Comparison of ENCODE assay signal across 28 mouse cellular contexts in genomic region chr8:26967581-26967980, GRCm38 (mm10). TPM values are rescaled to one million over a fixed set of nuclear protein-coding genes. Genes with fewer than 3 reads are reported as not detected.
A peak's percentile ranks its signal among the peaks of the same experiment; 100 is the strongest.
DNase-seq lines count a peak whose midpoint lies in the region; ATAC-seq lines count a peak whose summit lies in the region.
"Had no signal": no experiment of that assay in that cellular context is flagged by ENCODE, and none has a peak within 500 bp of the region (broad histone marks: within the 10 kb centered on the region; RNA-seq: fewer than 3 reads in every experiment).

No protein-coding gene starts in this region.

- DNase-seq in neural tube, embryonic 11.5 days (ENCODE audit: low spot score), result peak; percentile 2
- no peak for DNase-seq in neural tube, embryonic 10.5 days (ENCODE audit: extremely low spot score, low spot score)
- DNase-seq in limb, embryonic 10.5 days (ENCODE audit: low spot score), result peak; percentile 23
- DNase-seq in kidney, postnatal 4 days, result no peak
- no peak for DNase-seq in thymus, postnatal 4 days
- DNase-seq: adrenal gland, adult 8-10 months; cerebellum, adult 8-10 months; cerebellum, postnatal 36 days; embryo, embryonic 11 days; gastrocnemius, adult 2 months; gastrocnemius, postnatal 36 days; kidney, adult 11 months; kidney, postnatal 25 days; lung, embryonic 14.5 days; lung, postnatal 14 days; right cerebral cortex, postnatal 25 days had no signal

- ATAC-seq in neural tube, embryonic 11.5 days (ENCODE audit: insufficient read depth, low FRiP score, low TSS enrichment), result no peak
- ATAC-seq in liver, embryonic 16.5 days (ENCODE audit: low read depth), result peak; percentile 64
- no peak for ATAC-seq in midbrain, embryonic 15.5 days (replicated peaks)
- ATAC-seq: CD4-positive, CD25-positive, alpha-beta regulatory T cell, adult 4 months; forebrain, embryonic 15.5 days; hindbrain, postnatal 0 days had no signal

- H3K36me3 ChIP-seq in neural tube, embryonic 11.5 days (ENCODE audit: control insufficient read depth, insufficient read depth, low read length), result no peaks in the 10 kb centered on the region
- no peaks in the 10 kb centered on the region for H3K36me3 ChIP-seq in limb, embryonic 10.5 days
- H3K36me3 ChIP-seq in liver, embryonic 16.5 days (ENCODE audit: control insufficient read depth, insufficient read depth), result no peaks in the 10 kb centered on the region
- H3K36me3 ChIP-seq in midbrain, embryonic 15.5 days (replicated peaks), result no peaks in the 10 kb centered on the region
- H3K36me3 ChIP-seq: embryonic facial prominence, embryonic 12.5 days; forebrain, embryonic 15.5 days; heart, embryonic 10.5 days; heart, embryonic 15.5 days; midbrain, embryonic 12.5 days; neural tube, embryonic 15.5 days; stomach, embryonic 15.5 days had no signal

- H3K27me3 ChIP-seq in neural tube, embryonic 11.5 days (ENCODE audit: control insufficient read depth, insufficient read depth, low read length), result peaks cover 39% of the 10 kb centered on the region
- H3K27me3 ChIP-seq in limb, embryonic 10.5 days (ENCODE audit: low read depth, poor library complexity, severe bottlenecking), result peaks cover 97% of the 10 kb centered on the region
- no peaks in the 10 kb centered on the region for H3K27me3 ChIP-seq in liver, embryonic 16.5 days (ENCODE audit: control insufficient read depth, insufficient read depth, low read depth, low read length)
- peaks cover 15% of the 10 kb centered on the region for H3K27me3 ChIP-seq in midbrain, embryonic 15.5 days (replicated peaks)
- H3K27me3 ChIP-seq: forebrain, embryonic 15.5 days had no signal

- no peak overlapping the region for H3K27ac ChIP-seq in neural tube, embryonic 11.5 days (ENCODE audit: low read depth, low read length)
- no peak overlapping the region for H3K27ac ChIP-seq in limb, embryonic 10.5 days
- H3K27ac ChIP-seq in liver, embryonic 16.5 days (ENCODE audit: low read length), result no peak overlapping the region
- H3K27ac ChIP-seq in midbrain, embryonic 15.5 days, result no peak overlapping the region
- H3K27ac ChIP-seq: embryonic facial prominence, embryonic 12.5 days; forebrain, embryonic 15.5 days; gastrocnemius, adult 2 months; heart, embryonic 10.5 days; heart, embryonic 15.5 days; hindbrain, postnatal 0 days; layer of hippocampus, adult 2 months; midbrain, embryonic 12.5 days; neural tube, embryonic 15.5 days; stomach, embryonic 15.5 days had no signal

- H3K4me2 ChIP-seq in neural tube, embryonic 11.5 days (ENCODE audit: low read depth), result no peak overlapping the region
- H3K4me2 ChIP-seq in liver, embryonic 16.5 days (ENCODE audit: low read depth, low read length), result no peak overlapping the region
- no peak overlapping the region for H3K4me2 ChIP-seq in midbrain, embryonic 15.5 days
- H3K4me2 ChIP-seq: embryonic facial prominence, embryonic 12.5 days; forebrain, embryonic 15.5 days; heart, embryonic 15.5 days; lung, embryonic 14.5 days; midbrain, embryonic 12.5 days; neural tube, embryonic 15.5 days; stomach, embryonic 15.5 days had no signal

- H3K9me3 ChIP-seq in neural tube, embryonic 11.5 days (ENCODE audit: control insufficient read depth, low read length), result no peaks in the 10 kb centered on the region
- no peaks in the 10 kb centered on the region for H3K9me3 ChIP-seq in limb, embryonic 10.5 days (replicated peaks)
- no peaks in the 10 kb centered on the region for H3K9me3 ChIP-seq in liver, embryonic 16.5 days (replicated peaks; ENCODE audit: control insufficient read depth, low read length)
- no peaks in the 10 kb centered on the region for H3K9me3 ChIP-seq in midbrain, embryonic 15.5 days
- H3K9me3 ChIP-seq: embryonic facial prominence, embryonic 12.5 days; forebrain, embryonic 15.5 days; heart, embryonic 10.5 days; heart, embryonic 15.5 days; midbrain, embryonic 12.5 days; neural tube, embryonic 15.5 days; stomach, embryonic 15.5 days had no signal

- WGBS in neural tube, embryonic 11.5 days, result 84% methylated on average over 7 of the region's 7 CpGs
- 76% methylated on average over 7 of the region's 7 CpGs for WGBS in limb, embryonic 10.5 days
- 29% methylated on average over 7 of the region's 7 CpGs for WGBS in liver, embryonic 16.5 days (ENCODE audit: insufficient replicate concordance)
- 90% methylated on average over 7 of the region's 7 CpGs for WGBS in midbrain, embryonic 15.5 days

- H3K4me3 ChIP-seq in neural tube, embryonic 11.5 days (ENCODE audit: low read depth, low read length), result no peak overlapping the region
- H3K4me3 ChIP-seq in limb, embryonic 10.5 days, result no peak overlapping the region
- H3K4me3 ChIP-seq in liver, embryonic 16.5 days (ENCODE audit: low read depth, low read length), result no peak overlapping the region
- no peak overlapping the region for H3K4me3 ChIP-seq in midbrain, embryonic 15.5 days
- H3K4me3 ChIP-seq: embryonic facial prominence, embryonic 12.5 days; forebrain, embryonic 15.5 days; gastrocnemius, adult 2 months; heart, embryonic 10.5 days; heart, embryonic 15.5 days; layer of hippocampus, adult 2 months; midbrain, embryonic 12.5 days; neural tube, embryonic 15.5 days; stomach, embryonic 15.5 days had no signal

- H3K4me1 ChIP-seq in neural tube, embryonic 11.5 days (ENCODE audit: control insufficient read depth, insufficient read depth, low read length), result peaks cover 3% of the 10 kb centered on the region; the same call in 1 of the 2 replicates
- H3K4me1 ChIP-seq in limb, embryonic 10.5 days, result peaks cover 46% of the 10 kb centered on the region
- peaks cover 5% of the 10 kb centered on the region; the same call in 1 of the 2 replicates for H3K4me1 ChIP-seq in liver, embryonic 16.5 days (ENCODE audit: control insufficient read depth, low read depth, low read length)
- H3K4me1 ChIP-seq in midbrain, embryonic 15.5 days, result 0 out of 2 replicates have a peak, but pooled peaks cover 3% of the 10 kb centered on the region

- no peak overlapping the region for H3K9ac ChIP-seq in neural tube, embryonic 11.5 days (ENCODE audit: low read length)
- no peak overlapping the region for H3K9ac ChIP-seq in liver, embryonic 16.5 days (ENCODE audit: low read depth, low read length)
- no peak overlapping the region for H3K9ac ChIP-seq in midbrain, embryonic 15.5 days
- H3K9ac ChIP-seq: embryonic facial prominence, embryonic 12.5 days; forebrain, embryonic 15.5 days; heart, embryonic 15.5 days; lung, embryonic 14.5 days; midbrain, embryonic 12.5 days; neural tube, embryonic 15.5 days; stomach, embryonic 15.5 days had no signal

RNA-seq across cellular contexts. Expression of gene Zfp703, which starts 9.5 kb away (rescaled TPM):
- polyA plus RNA-seq in neural tube, embryonic 11.5 days (2014; fragmentation: Nextera tagmentation; extraction: Ambion mirVana), result 29.1 and 29.9 TPM in 2 replicates
- 19.6 and 22.1 TPM in 2 replicates for polyA plus RNA-seq in limb, embryonic 10.5 days (2016; fragmentation: Nextera tagmentation; extraction: Ambion mirVana)
- polyA plus RNA-seq in liver, embryonic 16.5 days (2015; fragmentation: Nextera tagmentation; extraction: Ambion mirVana), result 1.6 and 1.7 TPM in 2 replicates
- polyA plus RNA-seq in midbrain, embryonic 15.5 days (2015; fragmentation: Nextera tagmentation; extraction: Ambion mirVana), result 8.9 and 9.5 TPM in 2 replicates

Comparison
In these comparisons a context has a peak if more than half of its experiments do, and no peak if none do; other contexts are left out.
1. DNase-seq: peak in neural tube, embryonic 11.5 days (single experiment) and limb, embryonic 10.5 days (single experiment); none in neural tube, embryonic 10.5 days (single experiment), kidney, postnatal 4 days (0 of 2) and thymus, postnatal 4 days (single experiment).